Mouse (Mus musculus): ENCODE data around the gene Hoxa10. TPM values are rescaled to one million over a fixed set of nuclear protein-coding genes. Genes with fewer than 3 reads are reported as not detected.

Hoxa10 gene
- total RNA-seq, 2 experiments from 2014 or later, result not detected

GRCm38 (mm10) chr6:52212556-52213118 lies 28.0 kb downstream of the Hoxa10 start:
- TF ChIP-seq CTCF (conservative IDR thresholded peaks at IDR 0.05), result no peak
- Histone ChIP-seq H3K27ac (no peak overlapping the region), H3K4me3 (no peak overlapping the region)
- DNase-seq (ENCODE audit: low spot score in 2 of 2), result no peak

- Histone ChIP-seq H3K4me3 (no peak overlapping the region), H3K27ac (no peak overlapping the region)
- no peak for DNase-seq (ENCODE audit: low spot score in 2 of 2)
- no peak for TF ChIP-seq CTCF (conservative IDR thresholded peaks at IDR 0.05)
Observed at GRCm38 (mm10) chr6:52211961-52212360, 28.7 kb downstream of the Hoxa10 start.

DNA sequence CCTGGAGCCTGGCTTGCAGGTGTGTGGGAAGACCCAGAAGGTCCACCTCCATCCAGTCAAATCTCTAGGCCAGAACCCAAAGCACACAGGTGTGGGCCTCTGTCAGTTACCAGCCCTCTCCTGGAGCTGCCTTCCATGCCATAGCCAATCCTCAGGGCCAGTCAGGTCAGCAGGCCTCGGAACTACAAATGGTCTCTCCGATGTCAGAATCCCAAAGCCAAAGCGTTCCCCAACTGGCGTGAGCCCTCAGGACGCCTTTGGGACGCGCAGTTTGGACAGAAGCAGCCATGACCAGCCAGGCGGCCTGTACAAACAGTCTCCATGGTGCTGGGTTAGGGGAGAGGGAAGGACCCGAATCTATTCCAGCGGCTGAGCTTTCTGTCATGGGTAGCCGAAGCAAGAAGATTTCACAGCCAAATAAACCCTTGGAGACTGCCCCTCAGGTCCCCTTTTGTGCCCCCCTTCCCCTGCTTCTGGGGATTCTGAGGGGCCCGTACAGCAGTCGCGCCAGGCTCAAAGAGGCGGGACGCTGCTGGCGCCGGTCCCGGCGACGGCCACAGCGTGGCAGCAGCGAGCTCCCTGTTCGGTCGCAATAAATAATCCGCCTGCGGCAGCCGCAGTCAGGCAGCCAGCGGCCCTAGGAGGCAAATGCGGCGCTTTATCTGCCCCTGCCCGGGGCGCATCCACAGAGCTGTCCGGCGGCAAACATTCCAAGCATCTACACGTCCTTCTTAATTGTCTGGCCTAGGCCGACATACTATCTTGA lies 29.3 kb downstream of the Hoxa10 start:
- TF ChIP-seq CTCF (conservative IDR thresholded peaks at IDR 0.05), result peak; percentile 95
- Histone ChIP-seq H3K27ac (no peak overlapping the region), H3K4me3 (no peak overlapping the region)
- DNase-seq (ENCODE audit: low spot score in 2 of 2), result peak; percentile 19 to 62

GRCm38 (mm10) chr6:52209685-52210046 lies 31.0 kb downstream of the Hoxa10 start:
- Histone ChIP-seq H3K27ac (no peak overlapping the region), H3K4me3 (no peak overlapping the region)
- no peak for DNase-seq (ENCODE audit: low spot score in 2 of 2)
- no peak for TF ChIP-seq CTCF (conservative IDR thresholded peaks at IDR 0.05)

GRCm38 (mm10) chr6:52208868-52209684 lies 31.6 kb downstream of the Hoxa10 start:
- TF ChIP-seq CTCF (conservative IDR thresholded peaks at IDR 0.05), result no peak
- no peak overlapping the region for H3K27ac ChIP-seq
- no peak for DNase-seq (ENCODE audit: low spot score in 2 of 2)
- H3K4me3 ChIP-seq, result no peak overlapping the region

GRCm38 (mm10) chr6:52208072-52208867 lies 32.4 kb downstream of the Hoxa10 start, which contains the start of gene Hoxa6:
Gene Hoxa6 (minus strand): TSS chr6:52208722.
- no peak for DNase-seq (ENCODE audit: low spot score in 2 of 2)
- TF ChIP-seq CTCF (conservative IDR thresholded peaks at IDR 0.05), result no peak
- no peak within 1 kb of the TSS for H3K27ac ChIP-seq
- no peak within 1 kb of the TSS for H3K4me3 ChIP-seq

GRCm38 (mm10) chr6:52207684-52207976 lies 33.0 kb downstream of the Hoxa10 start:
- no peak for TF ChIP-seq CTCF (conservative IDR thresholded peaks at IDR 0.05)
- Histone ChIP-seq H3K27ac (no peak overlapping the region), H3K4me3 (no peak overlapping the region)
- DNase-seq (ENCODE audit: low spot score in 2 of 2), result no peak

DNA sequence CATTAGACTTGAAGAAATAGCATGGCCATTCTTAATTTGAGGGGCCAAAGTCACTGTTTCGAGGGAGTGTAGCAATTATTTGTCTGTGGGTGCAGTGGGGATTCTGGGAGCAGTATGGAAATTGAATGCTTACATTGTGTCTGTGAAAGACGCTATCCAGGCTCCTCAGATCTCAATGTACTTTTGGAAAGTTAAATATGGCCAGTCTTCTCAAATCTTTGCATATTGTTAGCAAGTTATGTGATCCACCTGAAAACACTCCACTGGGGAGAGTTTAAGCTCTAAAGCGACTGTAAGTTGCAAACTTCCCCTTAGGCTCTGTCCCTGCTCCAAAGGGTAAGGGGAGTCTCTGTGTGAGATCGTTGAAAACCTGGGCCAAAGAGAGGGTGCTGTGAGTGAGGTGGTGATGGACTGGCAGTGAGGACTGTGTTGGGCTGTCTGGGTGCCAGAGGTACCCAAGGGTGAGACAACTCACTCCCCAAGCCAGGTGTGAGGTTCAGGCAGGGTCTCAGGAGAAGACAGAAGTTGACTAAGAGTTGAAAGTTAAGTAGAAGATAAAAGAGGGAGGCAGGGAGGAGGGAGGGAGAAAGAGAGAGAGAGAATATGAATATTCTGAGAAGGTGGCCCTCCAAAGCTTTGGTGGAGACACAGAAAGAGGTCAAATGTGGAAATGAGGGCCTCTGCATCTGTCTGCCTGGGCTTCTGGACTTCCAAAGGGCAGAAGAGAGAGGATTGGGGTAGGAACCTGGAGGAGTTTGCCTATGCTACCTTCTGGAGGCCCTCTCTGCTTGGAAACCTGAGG lies 33.6 kb downstream of the Hoxa10 start:
- no peak for DNase-seq (ENCODE audit: low spot score in 2 of 2)
- TF ChIP-seq CTCF (conservative IDR thresholded peaks at IDR 0.05), result no peak
- H3K4me3 ChIP-seq, result no peak overlapping the region
- no peak overlapping the region for H3K27ac ChIP-seq

- no peak for DNase-seq (ENCODE audit: low spot score in 2 of 2)
- H3K4me3 ChIP-seq, result no peak overlapping the region
- no peak overlapping the region for H3K27ac ChIP-seq
- TF ChIP-seq CTCF (conservative IDR thresholded peaks at IDR 0.05), result no peak
Observed at GRCm38 (mm10) chr6:52205638-52206621, 34.7 kb downstream of the Hoxa10 start.

DNA sequence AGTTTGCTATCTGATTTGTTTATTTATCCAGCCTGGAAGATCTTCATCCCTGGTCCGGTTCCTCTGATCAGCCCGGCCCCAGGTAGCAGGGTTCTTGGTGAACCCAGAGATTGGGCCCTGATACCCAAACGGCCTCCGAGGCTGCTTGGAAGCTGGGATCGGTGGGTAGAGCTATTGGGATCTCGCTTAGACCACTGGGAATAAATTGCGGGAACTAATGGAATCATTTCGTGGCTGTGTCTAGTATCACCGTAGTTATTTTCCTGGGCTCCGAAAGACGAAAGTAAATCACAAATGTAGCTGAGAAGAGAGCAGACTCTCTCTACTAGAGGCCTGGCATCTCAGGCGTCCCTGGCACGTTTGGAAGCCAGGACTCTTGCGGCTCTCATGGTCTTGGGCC lies 35.4 kb downstream of the Hoxa10 start:
- no peak for TF ChIP-seq CTCF (conservative IDR thresholded peaks at IDR 0.05)
- Histone ChIP-seq H3K4me3 (no peak overlapping the region), H3K27ac (no peak overlapping the region)

More for the DNA sequence above, 35.4 kb downstream of the Hoxa10 start:
- no peak for DNase-seq (ENCODE audit: low spot score in 2 of 2)

All from layer of hippocampus, adult 2 months (tissue).